Mouse (Mus musculus): ENCODE data around the gene Gm20388. TPM values are rescaled to one million over a fixed set of nuclear protein-coding genes. Genes with fewer than 3 reads are reported as not detected.
A peak's percentile ranks its signal among the peaks of the same experiment; 100 is the strongest.
"Not testable (repeated sequence)": the region's sequence is repeated elsewhere in the genome, so short reads cannot be mapped to it uniquely, and the experiment has no call there.

Gm20388 gene
- total RNA-seq, 2 experiments from 2014 or later: 1.9 to 2.0 TPM

- no peak for DNase-seq
Measured at GRCm38 (mm10) chr8:120715996-120716680, 805.5 kb downstream of the Gm20388 start.

- DNase-seq: no peak
Measured at GRCm38 (mm10) chr8:120719586-120720236, 809.1 kb downstream of the Gm20388 start.

GRCm38 (mm10) chr8:120723025-120723424, 812.4 kb downstream of the Gm20388 start:
- no peak for DNase-seq

- DNase-seq: not testable (repeated sequence)
Measured at GRCm38 (mm10) chr8:120724096-120724495, 813.5 kb downstream of the Gm20388 start.

GRCm38 (mm10) chr8:120724816-120725575, 814.4 kb downstream of the Gm20388 start:
- DNase-seq: no peak

GRCm38 (mm10) chr8:120725576-120725950, 814.9 kb downstream of the Gm20388 start:
- no peak for DNase-seq

- no peak for DNase-seq
Measured at GRCm38 (mm10) chr8:120726051-120726450, 815.4 kb downstream of the Gm20388 start.

- no peak for DNase-seq
Measured at GRCm38 (mm10) chr8:120728488-120729160, 818.0 kb downstream of the Gm20388 start.

- no peak for DNase-seq
Measured at GRCm38 (mm10) chr8:120731582-120731981, 820.9 kb downstream of the Gm20388 start.

GRCm38 (mm10) chr8:120732068-120732467, 821.4 kb downstream of the Gm20388 start:
- DNase-seq: no peak

GRCm38 (mm10) chr8:120735770-120736481, 825.3 kb downstream of the Gm20388 start, which contains the start of gene Irf8:
Gene Irf8, plus strand, starts transcription at chr8:120736358.
- DNase-seq: peak; percentile 92

- peak; percentile 65 for DNase-seq
Measured at GRCm38 (mm10) chr8:120736486-120736885, 825.8 kb downstream of the Gm20388 start.

GRCm38 (mm10) chr8:120737166-120737565, 826.5 kb downstream of the Gm20388 start:
- DNase-seq: no peak

- DNase-seq: peak; percentile 35
Measured at GRCm38 (mm10) chr8:120738771-120739170, 828.1 kb downstream of the Gm20388 start.

- peak; percentile 44 for DNase-seq
Measured at GRCm38 (mm10) chr8:120739526-120739925, 828.9 kb downstream of the Gm20388 start.

GRCm38 (mm10) chr8:120740579-120740978, 829.9 kb downstream of the Gm20388 start:
- no peak for DNase-seq

- DNase-seq: peak; percentile 33
Measured at GRCm38 (mm10) chr8:120741001-120741400, 830.4 kb downstream of the Gm20388 start.

GRCm38 (mm10) chr8:120741815-120742530, 831.3 kb downstream of the Gm20388 start:
- no peak for DNase-seq

- no peak for DNase-seq
Measured at GRCm38 (mm10) chr8:120743149-120743897, 832.7 kb downstream of the Gm20388 start.

GRCm38 (mm10) chr8:120743898-120744290, 833.3 kb downstream of the Gm20388 start:
- DNase-seq: no peak
